Mouse (Mus musculus) c-Kit-positive CD71-positive TER-119-positive erythroid progenitor cells, embryonic 14.5 days (primary cell): ENCODE measurements at regions not wholly inside any gene's neighbourhood (a gene's known extent, or its start where the extent isn't known, plus 50 kb on each side); places are given as distances from the start of the nearest gene placed in this dataset.
"Not testable (repeated sequence)": the region's sequence is repeated elsewhere in the genome, so short reads cannot be mapped to it uniquely, and the experiment has no call there.

Source experiments
- DNase-seq: peaks from one replicate; pipeline ENCODE4 v3.0.0-alpha.2; 2013; ENCODE audit warnings: low spot score

- no peak for DNase-seq
Measured at GRCm38 (mm10) chr9:120233011-120233410, 68.3 kb upstream of the Myrip start.

DNA sequence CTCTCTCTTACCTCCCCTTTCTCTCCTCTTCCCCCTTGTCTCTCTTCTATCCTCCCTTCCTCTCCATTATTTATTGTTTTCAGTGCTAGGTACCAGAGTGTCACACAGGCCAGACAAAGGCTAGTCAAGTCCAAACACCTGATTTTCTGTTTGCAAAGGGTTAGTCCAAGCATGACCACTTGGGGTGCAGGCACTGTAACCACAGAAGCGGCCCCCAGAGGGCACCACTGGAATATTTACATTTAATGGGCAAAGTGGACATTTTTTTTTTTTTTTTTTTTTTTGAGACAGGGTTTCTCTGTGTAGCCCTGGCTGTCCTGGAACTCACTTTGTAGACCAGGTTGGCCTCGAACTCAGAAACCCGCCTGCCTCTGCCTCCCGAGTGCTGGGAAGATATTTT lies 66.3 kb upstream of the Myrip start:
- not testable (repeated sequence) for DNase-seq

DNA sequence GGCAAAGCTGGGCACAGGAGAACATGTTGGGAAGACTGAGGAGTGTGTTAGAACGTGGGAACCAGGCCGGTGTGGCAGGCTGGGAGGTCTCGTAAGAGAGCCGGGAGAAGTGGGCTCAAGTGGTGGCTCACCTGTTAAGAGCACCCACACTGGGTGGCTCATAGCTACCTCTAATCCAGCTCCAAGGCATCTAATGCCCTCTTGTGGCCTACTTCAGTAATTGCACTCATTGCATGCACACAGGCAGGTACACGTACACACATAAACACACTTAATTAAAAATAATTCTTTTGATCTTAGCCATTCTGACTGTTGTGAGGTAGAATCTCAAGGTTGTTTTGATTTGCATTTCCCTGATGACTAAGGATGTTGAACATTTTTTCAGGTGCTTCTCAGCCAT lies 55.9 kb upstream of the Myrip start:
- DNase-seq = peak; percentile 2

DNA sequence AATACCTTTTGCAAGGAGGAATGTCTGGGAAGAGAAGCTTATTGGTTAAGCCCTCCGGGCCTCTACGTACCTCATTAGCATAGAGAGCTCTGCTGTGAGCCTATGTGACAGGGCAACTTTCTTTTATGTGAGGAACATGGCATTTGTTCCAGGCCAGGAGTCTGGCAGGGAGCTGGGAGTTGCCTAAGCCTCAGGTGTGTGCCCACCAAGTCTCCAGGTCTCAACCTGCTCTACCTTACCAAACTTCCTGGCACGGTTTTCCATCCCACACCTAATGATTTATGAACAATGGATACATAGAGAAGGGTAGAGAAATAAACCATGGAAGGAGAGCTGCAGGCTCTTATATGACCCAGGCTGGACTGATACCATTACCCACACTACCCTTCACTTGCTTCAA lies 52.6 kb upstream of the Myrip start:
- no peak for DNase-seq
